In the genomic region with DNA sequence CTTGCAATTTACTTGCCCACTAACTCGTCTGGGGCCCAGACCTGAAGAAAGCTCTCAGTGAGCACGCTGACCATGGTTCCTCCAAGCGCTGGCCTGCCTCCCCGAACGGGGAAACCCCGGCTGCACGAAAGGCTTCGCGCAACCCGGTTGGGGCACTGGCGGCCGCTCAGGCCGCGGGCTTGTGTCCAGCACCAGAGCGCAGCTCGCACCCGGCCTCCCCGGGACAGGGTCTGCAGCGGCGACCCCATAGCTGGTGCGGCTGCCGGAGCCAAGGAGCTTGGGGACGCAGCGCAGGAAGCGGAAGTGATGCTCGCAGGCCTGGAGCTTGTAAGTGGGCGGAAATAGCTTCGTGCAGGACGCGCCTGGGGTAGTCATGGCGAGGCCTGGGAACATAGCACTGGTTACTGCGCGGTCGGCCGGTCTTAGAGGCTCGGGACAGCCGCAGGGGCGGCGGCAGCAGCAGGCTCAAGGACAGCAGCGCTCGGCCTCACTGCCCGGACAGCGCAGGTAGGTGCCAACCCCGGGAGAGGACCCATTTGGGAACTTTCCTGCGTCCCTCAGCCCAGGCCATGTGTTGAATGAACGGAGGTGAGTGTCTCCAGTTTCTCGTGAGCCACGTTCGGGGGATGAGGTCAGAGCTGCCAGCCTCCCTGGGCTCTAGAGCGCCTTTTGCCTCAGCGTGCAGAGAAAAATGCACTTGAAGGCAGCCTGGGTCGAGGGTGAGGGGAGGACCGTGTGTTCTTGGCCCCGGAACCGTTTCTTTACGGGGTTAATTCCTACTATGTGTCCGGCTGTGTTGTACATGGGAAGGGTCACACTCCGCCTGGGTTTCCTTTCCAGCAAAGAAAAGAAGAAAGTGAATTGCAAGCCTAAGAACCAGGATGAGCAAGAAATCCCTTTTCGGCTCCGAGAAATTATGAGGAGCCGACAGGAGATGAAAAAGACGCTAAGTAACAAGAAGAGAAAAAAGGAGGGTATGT, we compare ENCODE assay signal across 1 mouse cellular context.
TF ChIP-seq lines count a peak whose summit lies in the region.

A gene (minus strand): TSS at position 297 of the 980 bp plus-strand sequence.
A gene (plus strand): TSS at position 344 of the 980 bp plus-strand sequence.

TF ChIP-seq in CH12.LX, 34 proteins besides CTCF, POLR2A, EP300 and RAD21 (continued from another document):
- TF ChIP-seq MAX (IDR thresholded peaks at IDR 0.05; ENCODE audit: low read length) = peak; percentile 84
- no peak for TF ChIP-seq CHD1 (IDR thresholded peaks at IDR 0.05; ENCODE audit: low read depth, low read length)
- TF ChIP-seq MAFK (IDR thresholded peaks at IDR 0.05; ENCODE audit: insufficient replicate concordance, low read length) = no peak
- TF ChIP-seq ZC3H11A (IDR thresholded peaks at IDR 0.05; ENCODE audit: low read depth, low read length) = no peak
- TF ChIP-seq ETS1 (conservative IDR thresholded peaks at IDR 0.05; ENCODE audit: low read depth, low read length) = no peak
- TF ChIP-seq MXI1 (IDR thresholded peaks at IDR 0.05; ENCODE audit: low read depth, low read length) = peak; percentile 96
- TF ChIP-seq UBTF (IDR thresholded peaks at IDR 0.05; ENCODE audit: low read depth, low read length) = peak; percentile 84; the same call in 1 of the 2 replicates
- peak; percentile 87 for TF ChIP-seq HCFC1 (IDR thresholded peaks at IDR 0.05; ENCODE audit: low read depth, low read length)
- TF ChIP-seq POLR2AphosphoS2 (IDR thresholded peaks at IDR 0.05; ENCODE audit: low read depth, low read length) = peak; percentile 72; the same call in 1 of the 2 replicates
- TF ChIP-seq CHD2 (IDR thresholded peaks at IDR 0.05; ENCODE audit: low read length) = no peak
- TF ChIP-seq BHLHE40 (IDR thresholded peaks at IDR 0.05; ENCODE audit: low read depth, low read length) = no peak
- TF ChIP-seq ZKSCAN1 (IDR thresholded peaks at IDR 0.05; ENCODE audit: borderline replicate concordance, low read depth, low read length) = peak; percentile 51; the same call in 1 of the 2 replicates
- no peak for TF ChIP-seq ZNF384 (IDR thresholded peaks at IDR 0.05; ENCODE audit: low read depth, low read length)
- TF ChIP-seq ZMIZ1 (IDR thresholded peaks at IDR 0.05; ENCODE audit: low read depth, low read length) = peak; percentile 94
- TF ChIP-seq E2F4 (IDR thresholded peaks at IDR 0.05; ENCODE audit: insufficient replicate concordance, low read depth, low read length) = no peak
- peak; percentile 87; the same call in 1 of the 2 replicates for TF ChIP-seq MYC (IDR thresholded peaks at IDR 0.05; ENCODE audit: low read depth, low read length)
- TF ChIP-seq RCOR1 (conservative IDR thresholded peaks at IDR 0.05; ENCODE audit: low read depth, low read length) = no peak
- no peak for TF ChIP-seq USF1 (IDR thresholded peaks at IDR 0.05; ENCODE audit: low read depth, low read length)
- TF ChIP-seq GABPA (IDR thresholded peaks at IDR 0.05; ENCODE audit: insufficient replicate concordance, low read depth, low read length) = no peak
- TF ChIP-seq ELF1 (IDR thresholded peaks at IDR 0.05; ENCODE audit: low read depth, low read length) = peak; percentile 96
- TF ChIP-seq USF2 (conservative IDR thresholded peaks at IDR 0.05; ENCODE audit: low read depth, low read length) = no peak
- TF ChIP-seq KAT2A (IDR thresholded peaks at IDR 0.05; ENCODE audit: insufficient replicate concordance, low read length) = peak; percentile 76; the same call in 1 of the 2 replicates
- TF ChIP-seq TBP (conservative IDR thresholded peaks at IDR 0.05; ENCODE audit: low read depth, low read length) = peak; percentile 85
- peak; percentile 47 for TF ChIP-seq NRF1 (IDR thresholded peaks at IDR 0.05; ENCODE audit: low read depth, low read length)
